8 mouse cellular contexts compared by ENCODE assay signal in the genomic region with DNA sequence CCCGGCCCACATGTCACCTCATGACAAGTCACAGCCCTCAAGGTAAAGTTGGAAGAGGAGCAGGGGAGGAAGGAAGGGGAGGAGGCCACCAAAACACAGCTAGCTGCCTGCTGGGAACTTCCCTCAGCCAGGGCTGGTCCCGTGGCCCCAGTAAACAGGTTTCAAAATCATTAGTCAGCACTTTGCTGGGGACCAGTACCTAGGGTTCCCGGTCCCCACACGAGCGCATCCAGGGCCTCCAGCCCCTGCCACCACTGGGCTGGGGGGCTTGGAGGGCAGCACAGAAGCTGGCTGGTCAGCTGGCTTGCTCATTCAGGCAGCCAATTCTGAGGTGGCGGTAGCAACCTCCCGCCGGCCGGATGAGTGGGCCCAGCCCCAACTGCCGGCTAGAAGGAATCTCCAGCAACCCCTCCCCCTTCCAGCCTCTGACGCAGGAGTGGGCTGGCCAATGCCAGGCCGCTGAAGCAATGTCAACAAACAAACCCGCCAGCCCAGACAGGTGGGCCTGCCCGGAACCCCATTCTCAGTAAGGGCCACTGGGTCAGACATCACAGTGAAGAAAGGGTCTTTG. TPM values are rescaled to one million over a fixed set of nuclear protein-coding genes. Genes with fewer than 3 reads are reported as not detected.
DNase-seq lines count a peak whose midpoint lies in the region; ATAC-seq lines count a peak whose summit lies in the region.

No protein-coding gene starts in this region.

- DNase-seq in adrenal gland, adult 2 months = peak; percentile 94
- peak; percentile 91 for DNase-seq in embryo, embryonic 11 days
- peak; percentile 90 for DNase-seq in gastrocnemius, postnatal 25 days
- DNase-seq in left cerebral cortex, postnatal 25 days (ENCODE audit: low spot score in 2 of 2) = peak; percentile 86 to 90
- DNase-seq in mesoderm, embryonic 11.5 days (ENCODE audit: low read depth, low spot score) = peak; percentile 80
- DNase-seq in right cerebral cortex, postnatal 25 days = peak; percentile 88
- peak; percentile 91 to 93 for DNase-seq in urinary bladder, postnatal 36 days (ENCODE audit: low spot score in 2 of 2)

- H3K27ac ChIP-seq in intestine, embryonic 15.5 days = peak overlapping the region; percentile 86

- under 1% methylated on average over 14 of the region's 14 CpGs for WGBS in intestine, embryonic 15.5 days

- peak overlapping the region; percentile 90 for H3K4me2 ChIP-seq in intestine, embryonic 15.5 days (replicated peaks)

- no peaks in the 10 kb centered on the region for H3K27me3 ChIP-seq in intestine, embryonic 15.5 days (replicated peaks)

- 0 out of 2 replicates have a peak, but pooled peaks cover 2% of the 10 kb centered on the region for H3K36me3 ChIP-seq in intestine, embryonic 15.5 days

- peak overlapping the region; percentile 55 for H3K9ac ChIP-seq in intestine, embryonic 15.5 days

- no peaks in the 10 kb centered on the region for H3K9me3 ChIP-seq in intestine, embryonic 15.5 days

- peaks cover 22% of the 10 kb centered on the region for H3K4me1 ChIP-seq in intestine, embryonic 15.5 days (replicated peaks)

- peak overlapping the region; percentile 96 for H3K4me3 ChIP-seq in intestine, embryonic 15.5 days (replicated peaks)

- intact Hi-C loops in left cerebral cortex, postnatal 25 days (cut with DNase I) = no loop called here

- peak; percentile 72 for ATAC-seq in intestine, embryonic 15.5 days

RNA-seq across cellular contexts. Expression of a gene that starts 1.8 kb away (rescaled TPM):
- total RNA-seq in adrenal gland, adult 2 months (2021) = 10 to 100 TPM; 38.1 to 49.7 TPM
- 71.4 and 95.4 TPM in 2 replicates for polyA plus RNA-seq in adrenal gland, adult 2 months (2012; rRNA removed)
- 10 to 100 TPM; 33.0 to 43.3 TPM for total RNA-seq in gastrocnemius, postnatal 25 days (2021)
- 10.3 and 12.4 TPM in 2 replicates for polyA plus RNA-seq in intestine, embryonic 15.5 days (2015; fragmentation: Nextera tagmentation; extraction: Ambion mirVana)
- 10 to 100 TPM; 66.8 to 72.7 TPM for total RNA-seq in left cerebral cortex, postnatal 25 days (2021)

RNA-seq across cellular contexts. Expression of a gene that starts 27.7 kb away (rescaled TPM):
- total RNA-seq in adrenal gland, adult 2 months (2021) = 10 to 100 TPM; 37.0 to 54.3 TPM
- 23.1 and 29.4 TPM in 2 replicates for polyA plus RNA-seq in adrenal gland, adult 2 months (2012; rRNA removed)
- 10 to 100 TPM in 1 of 2 experiments, 1 to 10 TPM in 1; 9.8 to 10.8 TPM for total RNA-seq in gastrocnemius, postnatal 25 days (2021)
- polyA plus RNA-seq in intestine, embryonic 15.5 days (2015; fragmentation: Nextera tagmentation; extraction: Ambion mirVana) = 64.1 and 69.3 TPM in 2 replicates
- 10 to 100 TPM; 18.2 to 21.4 TPM for total RNA-seq in left cerebral cortex, postnatal 25 days (2021)

RNA-seq across cellular contexts. Expression of a gene that starts 31.4 kb away (rescaled TPM):
- 10 to 100 TPM; 14.4 to 17.3 TPM for total RNA-seq in adrenal gland, adult 2 months (2021)
- 9.9 and 10.8 TPM in 2 replicates for polyA plus RNA-seq in adrenal gland, adult 2 months (2012; rRNA removed)
- total RNA-seq in gastrocnemius, postnatal 25 days (2021) = 10 to 100 TPM in 1 of 2 experiments, 1 to 10 TPM in 1; 9.7 to 12.5 TPM
- 36.7 and 36.9 TPM in 2 replicates for polyA plus RNA-seq in intestine, embryonic 15.5 days (2015; fragmentation: Nextera tagmentation; extraction: Ambion mirVana)
- 10 to 100 TPM in 1 of 2 experiments, 1 to 10 TPM in 1; 8.8 to 12.0 TPM for total RNA-seq in left cerebral cortex, postnatal 25 days (2021)

RNA-seq across cellular contexts. Expression of a gene that starts 31.6 kb away (rescaled TPM):
- 1 to 10 TPM; 3.4 to 3.6 TPM for total RNA-seq in adrenal gland, adult 2 months (2021)
- 2.6 and 3.7 TPM in 2 replicates for polyA plus RNA-seq in adrenal gland, adult 2 months (2012; rRNA removed)
- 1 to 10 TPM; 1.4 to 1.5 TPM for total RNA-seq in gastrocnemius, postnatal 25 days (2021)
- polyA plus RNA-seq in intestine, embryonic 15.5 days (2015; fragmentation: Nextera tagmentation; extraction: Ambion mirVana) = 35.7 and 36.4 TPM in 2 replicates
- 1 to 10 TPM; 1.2 to 1.4 TPM for total RNA-seq in left cerebral cortex, postnatal 25 days (2021)

RNA-seq across cellular contexts. Expression of a gene that starts 37.6 kb away (rescaled TPM):
- total RNA-seq in adrenal gland, adult 2 months (2021) = 10 to 100 TPM; 69.1 to 90.6 TPM
- 68.3 and 74.6 TPM in 2 replicates for polyA plus RNA-seq in adrenal gland, adult 2 months (2012; rRNA removed)
- 10 to 100 TPM; 23.0 to 25.9 TPM for total RNA-seq in gastrocnemius, postnatal 25 days (2021)
- 33.6 and 37.4 TPM in 2 replicates for polyA plus RNA-seq in intestine, embryonic 15.5 days (2015; fragmentation: Nextera tagmentation; extraction: Ambion mirVana)
- 100 to 1,000 TPM in 1 of 2 experiments, 10 to 100 TPM in 1; 92.6 to 100 TPM for total RNA-seq in left cerebral cortex, postnatal 25 days (2021)

Comparison
In these comparisons a context has a peak if more than half of its experiments do, and no peak if none do; other contexts are left out.
1. Peak in every context shown above with its lines: DNase-seq, ATAC-seq, H3K4me3 ChIP-seq and H3K27ac ChIP-seq.